Mouse (Mus musculus) adrenal gland, postnatal 25 days (tissue): ENCODE data around the gene S100a8. TPM values are rescaled to one million over a fixed set of nuclear protein-coding genes. Genes with fewer than 3 reads are reported as not detected.

Experiments used
- DNase-seq: peaks from one replicate; pipeline ENCODE4 v3.0.0; 2021; ENCODE audit warnings: mixed read lengths
- total RNA-seq: library from RNA; stranded (reverse); gene quantifications from 2 replicates; pipeline ENCODE4 v1.2.3, GENCODE M21; 2021

S100a8 gene
- total RNA-seq, 1 experiment from 2014 or later = 0.76 TPM

- DNase-seq = no peak
These were observed 15.2 kb downstream of the S100a8 start for GRCm38 (mm10) chr3:90683929-90684328.

DNA sequence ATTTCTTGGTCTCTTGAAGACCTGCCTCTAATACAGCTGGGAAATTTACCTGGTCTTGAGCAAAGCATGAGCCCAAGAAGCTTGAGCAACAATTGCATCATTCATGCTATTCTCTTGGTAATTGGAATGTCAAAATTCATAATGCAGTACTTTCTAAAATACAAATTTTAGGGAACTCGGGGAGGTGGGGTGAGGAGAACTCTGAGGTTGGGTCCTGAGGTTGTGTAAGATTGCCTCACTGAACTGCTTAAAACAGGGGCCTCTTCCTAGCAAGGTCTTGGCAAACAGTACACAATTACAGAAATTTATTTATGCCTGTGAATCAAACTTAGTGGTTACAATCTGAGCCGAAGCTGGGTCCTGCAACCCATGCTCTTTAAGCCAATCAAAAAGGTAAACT, 18.1 kb downstream of the S100a8 start:
- DNase-seq = no peak

GRCm38 (mm10) chr3:90693496-90693895, 24.7 kb downstream of the S100a8 start:
- DNase-seq = no peak

GRCm38 (mm10) chr3:90695613-90696012, 26.8 kb downstream of the S100a8 start, which contains the start of gene S100a9:
Gene S100a9, minus strand, starts transcription at chr3:90695721.
- DNase-seq = no peak

GRCm38 (mm10) chr3:90702244-90702643, 33.5 kb downstream of the S100a8 start:
- DNase-seq = no peak

DNA sequence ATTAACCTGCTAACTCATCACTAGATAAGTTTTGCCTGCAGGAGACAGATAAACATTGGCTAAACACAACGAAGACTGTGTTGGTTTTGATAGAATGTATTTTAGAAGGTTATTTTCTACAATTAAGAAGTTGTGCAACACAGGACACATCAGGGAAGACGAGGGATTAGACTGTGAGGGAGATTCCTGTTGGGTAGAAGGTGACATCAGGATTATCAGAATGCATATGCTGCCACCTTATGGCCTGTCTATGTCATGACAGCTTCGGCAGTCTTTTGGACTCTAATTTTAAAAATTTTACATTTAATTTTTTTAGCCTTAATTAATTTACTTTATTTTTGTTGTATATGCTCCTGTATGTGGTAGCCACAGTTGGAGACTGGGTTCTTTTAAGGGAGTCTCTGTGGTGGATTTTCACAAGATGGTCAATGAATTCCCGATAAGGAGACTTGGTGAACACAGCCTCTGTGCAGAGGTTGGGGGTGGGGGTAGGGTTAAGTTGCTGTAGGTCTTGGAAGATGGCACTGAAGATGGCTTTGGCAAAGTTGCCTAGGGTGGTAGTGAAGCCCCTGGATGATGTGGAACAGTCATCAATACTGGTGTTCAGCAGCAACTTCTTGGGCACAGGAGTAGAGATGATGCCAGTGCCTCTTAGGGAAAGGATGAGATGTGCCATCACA, 39.9 kb downstream of the S100a8 start:
- DNase-seq = peak; percentile 7

DNA sequence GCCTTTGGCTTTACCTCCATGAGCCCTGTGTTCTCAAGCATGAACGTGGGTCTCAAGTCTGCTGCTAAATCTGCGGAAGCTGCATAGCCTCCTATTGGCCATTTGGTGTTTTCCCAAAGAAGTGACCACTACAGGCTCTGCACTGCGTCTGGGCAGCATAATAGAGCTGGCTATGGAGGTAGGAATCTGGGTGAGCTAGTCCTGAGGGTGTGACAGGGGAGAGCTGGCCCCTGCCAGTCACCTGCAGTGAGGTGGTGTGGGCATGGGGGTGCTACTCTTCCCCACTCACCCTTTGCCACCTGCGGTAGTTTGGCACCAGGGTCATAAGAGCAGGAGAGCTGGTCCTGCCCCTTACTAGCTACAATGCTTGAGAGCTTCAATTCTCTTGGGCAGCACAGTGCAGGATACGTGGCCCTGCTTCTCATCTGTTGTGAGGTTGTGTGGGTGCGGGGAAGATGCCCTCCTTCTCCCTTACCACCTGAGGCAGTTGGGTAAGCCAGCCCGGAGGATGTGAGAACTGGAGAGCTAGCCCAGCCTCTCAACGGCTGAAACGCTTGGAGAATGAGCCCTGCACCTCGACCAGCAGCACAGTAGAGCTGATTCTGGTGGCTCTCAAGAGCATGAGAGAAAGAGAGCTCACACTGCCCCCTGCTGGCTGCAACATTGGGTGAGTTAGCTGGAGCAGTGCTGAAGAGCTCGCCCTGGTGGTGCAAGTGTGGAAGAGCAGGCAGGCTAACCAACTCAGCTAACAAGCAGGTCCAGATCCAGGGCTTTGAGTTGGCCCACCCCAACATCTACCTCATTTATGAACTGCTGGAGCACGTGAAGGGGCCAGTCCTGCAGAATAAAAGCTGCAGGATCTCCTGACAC, 41.0 kb downstream of the S100a8 start:
- peak; percentile 81 for DNase-seq

Other genes starting within 250 kb of the S100a8 start
- gene Ints3, start 235.4 kb upstream of the S100a8 start, total RNA-seq = 91.2 and 92.3 TPM in 2 replicates
- 224 and 269 TPM in 2 replicates for gene Npr1, start 203.1 kb upstream of the S100a8 start, total RNA-seq
- gene Ilf2, start 192.9 kb upstream of the S100a8 start, total RNA-seq = 65.6 and 65.7 TPM in 2 replicates
- 67.2 and 74.0 TPM in 2 replicates for gene Snapin, start 177.9 kb upstream of the S100a8 start, total RNA-seq
- gene Chtop, start 159.5 kb upstream of the S100a8 start, total RNA-seq = 115 and 124 TPM in 2 replicates
- 108 and 131 TPM in 2 replicates for gene S100a1, start 154.6 kb upstream of the S100a8 start, total RNA-seq
- gene S100a13, start 154.5 kb upstream of the S100a8 start, total RNA-seq = 28.8 and 41.1 TPM in 2 replicates
- 0.52 and 0.95 TPM in 2 replicates for gene S100a14, start 142.1 kb upstream of the S100a8 start, total RNA-seq
- gene S100a16, start 131.7 kb upstream of the S100a8 start, total RNA-seq = 48.4 and 52.1 TPM in 2 replicates
- not detected in 2 replicates for gene S100a3, start 108.4 kb upstream of the S100a8 start, total RNA-seq
- gene S100a2, start 78.7 kb upstream of the S100a8 start, total RNA-seq = not detected in 2 replicates
- not detected in 2 replicates for gene Gm42674, start 67.1 kb upstream of the S100a8 start, total RNA-seq
- gene S100a4, start 65.2 kb upstream of the S100a8 start, total RNA-seq = 7.3 and 11.2 TPM in 2 replicates
- not detected in 2 replicates for gene S100a5, start 60.5 kb upstream of the S100a8 start, total RNA-seq
- gene S100a6, start 56.1 kb upstream of the S100a8 start, total RNA-seq = 14.2 and 31.3 TPM in 2 replicates
- gene S100a7a, start 15.0 kb upstream of the S100a8 start, total RNA-seq = 0.33 TPM in 1 of 2 replicates, not detected in the other
- 0.91 TPM in 1 of 2 replicates, not detected in the other for gene S100a9, start 26.7 kb downstream of the S100a8 start, total RNA-seq
- not detected in 2 replicates for gene Pglyrp4, start 57.9 kb downstream of the S100a8 start, total RNA-seq
- not detected in 2 replicates for gene Gm5849, start 108.9 kb downstream of the S100a8 start, total RNA-seq